Mouse (Mus musculus) forebrain, embryonic 11.5 days (tissue): ENCODE data around the gene Palm3. TPM values are rescaled to one million over a fixed set of nuclear protein-coding genes. Genes with fewer than 3 reads are reported as not detected.

Experiments
- ATAC-seq: fragments of 200-750 bp; cut with Nextera tagmentation; replicated peaks from 2 replicates; pipeline ENCODE4 v1.8.0; 2017; ENCODE audit warnings: moderate TSS enrichment; ENCODE audit not compliant: low FRiP score
- DNase-seq: peaks from one replicate; pipeline ENCODE4 v3.0.0-alpha.2; 2017; ENCODE audit warnings: low spot score
- H3K27ac ChIP-seq: fragments of 300-500 bp; sonication (generic); 2 replicates; pipeline ENCODE4 v1.5.1; 2014; ENCODE audit warnings: low read depth, low read length
- H3K27me3 ChIP-seq: fragments of 300-500 bp; sonication (generic); 2 replicates; pipeline ENCODE4 v1.6.1; 2014; ENCODE audit warnings: mild to moderate bottlenecking, low read length, mixed read lengths; ENCODE audit not compliant: control insufficient read depth, insufficient read depth
- H3K36me3 ChIP-seq: fragments of 300-500 bp; sonication (generic); 2 replicates; pipeline ENCODE4 v1.6.1; 2014; ENCODE audit warnings: mild to moderate bottlenecking, low read length, moderate library complexity, mixed read lengths; ENCODE audit not compliant: control insufficient read depth, insufficient read depth
- H3K4me1 ChIP-seq: fragments of 300-500 bp; sonication (generic); replicated peaks from 2 replicates; pipeline ENCODE4 v1.6.1; 2014; ENCODE audit warnings: low read length, mixed read lengths; ENCODE audit not compliant: control insufficient read depth, insufficient read depth
- H3K4me2 ChIP-seq: fragments of 300-500 bp; sonication (generic); 2 replicates; pipeline ENCODE4 v1.6.1; 2014; ENCODE audit warnings: low read depth, mild to moderate bottlenecking, low read length, moderate library complexity, mixed read lengths; ENCODE audit not compliant: severe bottlenecking
- H3K4me3 ChIP-seq: fragments of 300-500 bp; sonication (generic); 2 replicates; pipeline ENCODE4 v1.5.1; 2014; ENCODE audit warnings: low read depth, low read length
- H3K9ac ChIP-seq: fragments of 300-500 bp; sonication (generic); 2 replicates; pipeline ENCODE4 v1.6.1; 2014; ENCODE audit warnings: low read length
- H3K9me3 ChIP-seq: fragments of 300-500 bp; sonication (generic); 2 replicates; pipeline ENCODE4 v1.6.1; 2016; ENCODE audit warnings: low read length, mixed read lengths; ENCODE audit not compliant: control insufficient read depth
- WGBS: fragments of 180-500 bp; shearing (Covaris S2); extraction: QIAGEN DNeasy Blood & Tissue Kit; methylation state at CpG from one replicate; pipeline ENCODE4 v1.1.7; 2014; 5-methylcytosine and 5-hydroxymethylcytosine counted together
- polyA plus RNA-seq: library from polyadenylated mRNA; unstranded; fragments of >200 nt; fragmentation: Nextera tagmentation; extraction: Ambion mirVana; gene quantifications from 2 replicates; pipeline ENCODE4 v1.2.1, GENCODE M21; 2014

Palm3 gene
- polyA plus RNA-seq, 1 experiment from 2014 or later = 2.5 TPM

- no peak for ATAC-seq
- H3K27me3 ChIP-seq = peaks cover 25% of the 10 kb centered on the region
These were observed 2.9 kb downstream of the Palm3 start for GRCm38 (mm10) chr8:84024171-84024570.

GRCm38 (mm10) chr8:84025863-84026262, 4.6 kb downstream of the Palm3 start:
- ATAC-seq = peak; percentile 80
- WGBS = 1% methylated on average over 41 of the region's 41 CpGs
- H3K36me3 ChIP-seq = no peaks in the 10 kb centered on the region
- H3K4me2 ChIP-seq = peak overlapping the region; percentile 61
- H3K27me3 ChIP-seq = peaks cover 22% of the 10 kb centered on the region
- H3K27ac ChIP-seq = no peak overlapping the region
- H3K9ac ChIP-seq = peak overlapping the region; percentile 41; the same call in 1 of the 2 replicates
- peak; percentile 86 for DNase-seq
- H3K4me1 ChIP-seq = 0 out of 2 replicates have a peak, but pooled peaks cover 3% of the 10 kb centered on the region
- no peaks in the 10 kb centered on the region for H3K9me3 ChIP-seq
- H3K4me3 ChIP-seq = peak overlapping the region; percentile 34

More at GRCm38 (mm10) chr8:84024171-84024570, 2.9 kb downstream of the Palm3 start:
- Histone ChIP-seq H3K27ac (no peak overlapping the region), H3K36me3 (no peaks in the 10 kb centered on the region), H3K4me2 (no peak overlapping the region), H3K9ac (no peak overlapping the region), H3K9me3 (no peaks in the 10 kb centered on the region), H3K4me3 (no peak overlapping the region), H3K4me1 (0 out of 2 replicates have a peak, but pooled peaks cover 3% of the 10 kb centered on the region)
- DNase-seq = peak; percentile 85
- WGBS = 11% methylated on average over 10 of the region's 10 CpGs

DNA sequence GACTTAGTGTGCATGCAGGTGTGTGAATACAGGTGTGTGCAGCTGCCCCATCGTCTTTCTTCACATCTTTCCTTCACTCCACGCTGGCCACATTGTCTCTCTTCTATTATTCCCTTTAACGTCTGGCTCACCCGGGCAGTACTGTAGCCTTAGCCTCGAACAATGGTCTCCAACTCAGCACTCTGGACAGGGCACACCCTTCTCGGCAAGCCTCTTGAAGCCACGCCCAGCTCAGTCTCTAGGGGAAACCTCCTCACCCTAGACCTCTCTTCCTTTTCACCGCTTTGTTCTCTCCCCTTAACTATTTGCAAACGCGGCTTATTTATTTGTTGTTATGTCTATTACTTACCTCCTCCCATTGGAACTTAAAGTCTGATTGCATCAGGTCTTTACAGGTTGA, 6.2 kb downstream of the Palm3 start:
- no peak for ATAC-seq
- Histone ChIP-seq H3K9ac (no peak overlapping the region), H3K4me3 (no peak overlapping the region), H3K27ac (no peak overlapping the region), H3K27me3 (peaks cover 16% of the 10 kb centered on the region), H3K4me1 (no peaks in the 10 kb centered on the region), H3K9me3 (no peaks in the 10 kb centered on the region), H3K4me2 (no peak overlapping the region), H3K36me3 (no peaks in the 10 kb centered on the region)
- peak; percentile 46 for DNase-seq
- WGBS = 15% methylated on average over 10 of the region's 10 CpGs

DNA sequence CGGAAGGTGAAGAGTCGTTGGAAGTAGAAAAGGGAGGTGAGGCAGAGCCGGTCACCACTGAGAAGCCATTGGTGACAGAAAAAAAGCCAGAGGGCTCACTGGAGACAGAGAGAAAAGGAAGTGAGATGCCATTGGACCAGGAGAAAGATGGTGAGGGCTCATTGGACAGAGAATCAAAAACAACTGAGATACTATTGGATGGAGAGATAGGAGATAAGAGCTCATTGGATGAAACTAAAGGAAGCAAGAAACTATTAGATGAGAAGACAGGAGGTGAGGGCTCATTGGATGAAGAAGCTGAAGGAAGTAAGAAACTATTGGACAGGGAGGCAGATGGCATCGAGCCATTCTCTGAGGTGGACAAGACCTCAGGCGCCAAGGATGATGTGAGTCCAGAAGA, 8.0 kb downstream of the Palm3 start:
- H3K27me3 ChIP-seq = peaks cover 16% of the 10 kb centered on the region
- no peaks in the 10 kb centered on the region for H3K9me3 ChIP-seq
- no peak overlapping the region for H3K4me3 ChIP-seq
- H3K27ac ChIP-seq = no peak overlapping the region
- no peak overlapping the region for H3K4me2 ChIP-seq
- H3K36me3 ChIP-seq = no peaks in the 10 kb centered on the region
- 93% methylated on average over 5 of the region's 5 CpGs for WGBS
- ATAC-seq (no peak), DNase-seq (no peak)
- H3K4me1 ChIP-seq = no peaks in the 10 kb centered on the region
- no peak overlapping the region for H3K9ac ChIP-seq

GRCm38 (mm10) chr8:84032777-84033176, 11.5 kb downstream of the Palm3 start:
- H3K4me1 ChIP-seq = no peaks in the 10 kb centered on the region
- H3K9ac ChIP-seq = no peak overlapping the region
- DNase-seq = no peak
- H3K4me2 ChIP-seq = no peak overlapping the region
- ATAC-seq = no peak
- H3K36me3 ChIP-seq = no peaks in the 10 kb centered on the region
- peaks cover 5% of the 10 kb centered on the region for H3K27me3 ChIP-seq
- no peak overlapping the region for H3K27ac ChIP-seq
- no peaks in the 10 kb centered on the region for H3K9me3 ChIP-seq
- 79% methylated on average over 4 of the region's 4 CpGs for WGBS
- no peak overlapping the region for H3K4me3 ChIP-seq

DNA sequence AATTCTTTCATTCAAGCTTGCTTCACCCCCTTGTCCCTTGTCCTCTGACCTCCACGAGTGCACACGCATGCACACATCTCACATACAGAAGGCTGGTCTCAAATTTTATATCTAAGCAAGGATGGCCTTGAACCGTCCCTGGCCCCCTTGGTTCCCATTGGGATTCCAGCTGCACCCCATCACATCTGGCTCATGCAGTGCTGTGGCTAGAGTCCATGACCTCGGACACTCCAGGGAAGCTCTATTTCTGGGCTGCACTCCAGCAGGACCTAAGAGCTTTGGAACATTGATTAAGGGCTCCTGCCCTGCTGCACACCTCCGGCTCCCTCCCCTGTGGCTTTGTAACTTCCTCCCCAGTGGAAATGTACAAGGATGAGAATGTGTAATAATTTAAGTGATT, 16.7 kb downstream of the Palm3 start:
- no peaks in the 10 kb centered on the region for H3K9me3 ChIP-seq
- DNase-seq (no peak), ATAC-seq (no peak)
- WGBS = 88% methylated on average over 5 of the region's 5 CpGs
- 0 out of 2 replicates have a peak, but pooled peaks cover 8% of the 10 kb centered on the region for H3K4me1 ChIP-seq
- no peak overlapping the region for H3K9ac ChIP-seq
- H3K27me3 ChIP-seq = peaks cover 20% of the 10 kb centered on the region
- no peak overlapping the region for H3K4me3 ChIP-seq
- H3K27ac ChIP-seq = no peak overlapping the region
- no peaks in the 10 kb centered on the region for H3K36me3 ChIP-seq
- no peak overlapping the region for H3K4me2 ChIP-seq

- 0 out of 2 replicates have a peak, but pooled peaks cover 8% of the 10 kb centered on the region for H3K4me1 ChIP-seq
- no peak overlapping the region for H3K27ac ChIP-seq
- 9% methylated on average over 5 of the region's 5 CpGs for WGBS
- no peaks in the 10 kb centered on the region for H3K9me3 ChIP-seq
- no peaks in the 10 kb centered on the region for H3K36me3 ChIP-seq
- no peak overlapping the region for H3K9ac ChIP-seq
- H3K27me3 ChIP-seq = peaks cover 30% of the 10 kb centered on the region
- no peak overlapping the region for H3K4me2 ChIP-seq
- no peak overlapping the region for H3K4me3 ChIP-seq
- ATAC-seq = peak; percentile 30; the same call in 1 of the 2 replicates
- DNase-seq = peak; percentile 91
These were observed 17.8 kb downstream of the Palm3 start for GRCm38 (mm10) chr8:84039050-84039449.

- no peak within 1 kb of the TSS for H3K27ac ChIP-seq
These were observed 21.0 kb downstream of the Palm3 start, which contains the start of gene Il27ra for GRCm38 (mm10) chr8:84042066-84042947. Gene Il27ra (minus strand): TSS chr8:84042589.

More at GRCm38 (mm10) chr8:84042066-84042947, 21.0 kb downstream of the Palm3 start, which contains the start of gene Il27ra:
- ATAC-seq = peak; percentile 77
- Histone ChIP-seq H3K4me3 (peak within 1 kb of the TSS; percentile 28), H3K9ac (peak within 1 kb of the TSS; percentile 43; the same call in 1 of the 2 replicates), H3K4me2 (peak within 1 kb of the TSS; percentile 63), H3K9me3 (no peaks in the 10 kb centered on the region), H3K27me3 (peaks cover 40% of the 10 kb centered on the region), H3K4me1 (0 out of 2 replicates have a peak, but pooled peaks cover 8% of the 10 kb centered on the region), H3K36me3 (no peaks in the 10 kb centered on the region)
- 3% methylated on average over 40 of the region's 40 CpGs for WGBS
- DNase-seq = peak; percentile 83
